Mouse (Mus musculus) kidney, adult 2 months (tissue): Measurements from ENCODE around the gene Wbp1. TPM values are rescaled to one million over a fixed set of nuclear protein-coding genes. Genes with fewer than 3 reads are reported as not detected.

Experiments used
- DNase-seq: peaks from one replicate; pipeline ENCODE4 v3.0.0; 2021
- H3K27ac ChIP-seq: fragments of 200-500 bp; 2 replicates; pipeline ENCODE4 v1.5.1; 2012; ENCODE audit warnings: low read depth, low read length, control low read depth, inconsistent platforms; ENCODE audit not compliant: insufficient read depth
- H3K27me3 ChIP-seq: fragments of 200-500 bp; replicated peaks from 2 replicates; pipeline ENCODE4 v1.6.1; 2012; ENCODE audit warnings: mild to moderate bottlenecking, moderate library complexity, low read length, inconsistent platforms; ENCODE audit not compliant: control insufficient read depth, insufficient read depth
- H3K36me3 ChIP-seq: fragments of 200-500 bp; 2 replicates; pipeline ENCODE4 v1.6.1; 2012; ENCODE audit warnings: mild to moderate bottlenecking, moderate library complexity, low read length, inconsistent platforms; ENCODE audit not compliant: control insufficient read depth, insufficient read depth
- H3K4me1 ChIP-seq: fragments of 200-500 bp; 2 replicates; pipeline ENCODE4 v1.6.1; 2011; ENCODE audit warnings: low read length; ENCODE audit not compliant: control insufficient read depth, insufficient read depth
- H3K4me3 ChIP-seq: fragments of 200-500 bp; 2 replicates; pipeline ENCODE4 v1.5.1; 2011; ENCODE audit warnings: mild to moderate bottlenecking, low read depth, low read length, control low read depth; ENCODE audit not compliant: insufficient read depth
- CTCF ChIP-seq: fragments of 200-500 bp; conservative IDR thresholded peaks from 2 replicates; pipeline ENCODE4 v1.5.1; 2011; ENCODE audit warnings: low read depth, mild to moderate bottlenecking, control low read depth, low read length, moderate library complexity, mixed read lengths; ENCODE audit not compliant: insufficient read depth, insufficient read length
- POLR2A ChIP-seq: fragments of 200-500 bp; IDR thresholded peaks from one replicate; pipeline ENCODE4 v1.6.1; 2011; ENCODE audit warnings: low read depth, low read length, control low read depth
- WGBS: fragments of 180-500 bp; shearing (Covaris S2); methylation state at CpG from one replicate; pipeline ENCODE4 v1.1.7; 2018; 5-methylcytosine and 5-hydroxymethylcytosine counted together
- polyA plus RNA-seq: library from polyadenylated mRNA; depleted of rRNA; stranded (reverse); fragments of >200 nt; gene quantifications from 2 replicates; pipeline ENCODE4 v1.2.3, GENCODE M21; 2012

The Wbp1 gene
- polyA plus RNA-seq, 1 experiment: 203 TPM

DNA sequence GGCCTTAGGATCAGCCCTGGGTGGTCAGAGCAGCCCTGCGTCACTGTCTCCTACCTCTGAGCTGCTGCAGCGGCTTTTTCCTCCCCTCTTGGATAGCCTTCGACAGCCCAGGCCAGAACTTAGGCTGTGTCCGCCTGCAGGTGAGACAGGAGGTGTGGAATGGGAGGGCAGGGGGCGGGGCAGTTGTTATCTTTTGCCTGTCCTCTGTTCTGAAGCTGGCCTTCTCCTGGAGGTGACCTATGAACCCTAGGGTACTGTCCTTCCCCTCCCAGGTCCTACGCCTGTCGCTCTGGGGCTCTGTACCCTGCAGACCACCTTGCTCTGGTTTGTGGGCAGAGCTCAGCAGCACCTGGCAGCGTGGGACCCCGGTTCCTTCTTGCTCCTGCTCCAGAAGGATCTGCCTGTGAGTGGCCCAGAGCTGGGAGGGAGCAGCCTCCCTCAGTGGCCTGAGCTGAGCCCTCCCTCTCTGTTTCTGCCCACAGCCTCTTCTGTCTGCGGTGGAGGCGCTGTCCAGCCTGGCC is 18.2 kb downstream of the Wbp1 start:
- Histone ChIP-seq H3K27ac (no peak overlapping the region), H3K4me1 (peaks cover 22% of the 10 kb centered on the region), H3K36me3 (no peaks in the 10 kb centered on the region), H3K27me3 (no peaks in the 10 kb centered on the region), H3K4me3 (no peak overlapping the region)
- no peak for DNase-seq
- 62% methylated on average over 11 of the region's 11 CpGs for WGBS
- TF ChIP-seq CTCF (no peak), POLR2A (no peak)

DNA sequence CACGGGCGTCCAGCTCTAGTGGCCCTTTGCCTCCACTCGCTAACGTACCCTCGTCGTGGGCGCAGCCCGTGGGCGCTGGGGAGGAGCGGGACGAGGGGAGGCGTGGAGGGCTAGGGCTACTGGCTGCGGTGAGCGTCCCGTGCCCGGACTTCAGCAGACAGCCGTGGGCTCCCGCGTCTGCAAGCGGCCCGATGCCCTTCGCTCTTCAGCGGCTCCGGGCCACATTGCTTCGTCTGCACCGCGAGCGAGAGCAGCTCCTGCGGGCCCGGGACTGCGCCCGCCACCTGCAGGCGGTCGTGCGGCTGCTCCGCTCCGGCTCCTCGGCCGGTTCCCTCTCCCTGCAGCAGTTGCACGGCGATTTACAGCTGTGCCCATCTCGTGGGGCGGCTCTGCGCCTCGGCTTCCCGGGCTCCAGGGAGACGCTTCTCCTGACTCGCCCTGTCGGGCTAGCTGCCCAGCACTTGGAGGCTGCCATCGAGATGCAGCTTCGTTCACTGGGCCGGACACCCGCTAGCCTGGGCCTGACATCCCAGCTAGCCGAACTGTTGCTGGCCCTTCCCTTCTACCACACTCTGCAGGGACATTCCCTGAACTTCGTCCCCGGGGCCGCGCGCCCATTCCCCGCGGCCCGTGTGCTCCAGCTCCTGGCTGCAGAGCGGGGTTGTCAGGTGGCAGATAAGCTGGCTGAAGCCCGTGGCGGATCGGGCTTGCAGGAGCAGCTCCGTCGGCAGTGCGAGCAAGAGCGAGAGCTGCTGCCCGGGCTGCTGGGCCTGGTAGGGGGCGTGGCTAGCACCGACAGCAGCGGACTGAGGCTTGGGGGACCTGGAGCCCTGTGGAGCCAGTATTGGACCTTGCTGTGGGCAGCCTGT is 19.4 kb downstream of the Wbp1 start:
- Histone ChIP-seq H3K4me1 (peaks cover 19% of the 10 kb centered on the region), H3K27ac (peak overlapping the region; percentile 78), H3K36me3 (no peaks in the 10 kb centered on the region), H3K27me3 (no peaks in the 10 kb centered on the region), H3K4me3 (peak overlapping the region; percentile 84)
- DNase-seq: peak; percentile 73
- peak; percentile 13 for TF ChIP-seq POLR2A
- TF ChIP-seq CTCF: peak; percentile 29; the same call in 1 of the 2 replicates
- under 1% methylated on average over 74 of the region's 74 CpGs for WGBS

DNA sequence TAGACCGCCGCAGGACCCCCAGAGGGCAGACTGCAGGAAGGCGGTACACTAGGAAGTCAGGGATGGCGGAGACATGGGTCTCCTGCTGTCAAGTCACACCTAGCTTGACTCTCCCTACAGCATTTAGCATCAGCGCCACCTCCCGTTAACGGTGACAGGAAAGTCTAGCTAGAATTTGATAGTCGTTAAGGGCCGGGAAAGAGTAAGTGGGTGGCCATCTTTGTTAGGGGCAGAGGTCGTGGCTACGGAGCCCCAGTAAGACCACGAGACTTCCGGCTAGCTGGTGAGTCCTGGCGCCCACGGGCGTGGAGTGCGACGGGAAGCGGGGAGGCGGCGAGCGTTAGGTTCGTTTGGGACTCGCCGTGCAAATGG is 20.1 kb downstream of the Wbp1 start, which contains the start of the genes Ccdc142 and Gm42688:
Gene Ccdc142, plus strand, starts transcription at position 286 of the 372 bp plus-strand sequence.
Gene Gm42688, plus strand, starts transcription at position 302 of the 372 bp plus-strand sequence.
- TF ChIP-seq POLR2A (no peak), CTCF (peak; percentile 75)
- Histone ChIP-seq H3K4me3 (peak within 1 kb of the TSS; percentile 84), H3K27me3 (no peaks in the 10 kb centered on the region), H3K4me1 (peaks cover 19% of the 10 kb centered on the region), H3K36me3 (no peaks in the 10 kb centered on the region), H3K27ac (peak within 1 kb of the TSS; percentile 79)
- under 1% methylated on average over 25 of the region's 25 CpGs for WGBS
- DNase-seq: peak; percentile 96

DNA sequence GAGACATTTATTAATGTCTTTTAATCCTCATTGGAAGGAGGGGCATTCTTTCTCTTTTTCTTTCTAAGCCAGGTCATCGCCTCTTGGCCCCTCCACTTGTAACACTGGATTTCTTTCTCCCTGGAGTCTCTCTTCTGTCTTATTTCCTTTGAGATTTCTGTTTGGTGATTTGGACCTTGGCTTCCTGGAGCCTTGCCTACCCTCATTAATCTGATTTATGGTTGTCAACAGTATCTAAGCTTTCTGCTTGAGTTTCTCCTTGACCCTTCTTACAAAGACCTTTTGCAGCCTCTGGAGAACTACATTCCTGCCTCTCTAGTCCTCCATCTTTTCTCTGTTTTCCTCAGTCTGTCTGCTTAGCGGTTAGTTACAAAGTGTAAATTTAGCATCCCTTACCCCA is 22.9 kb downstream of the Wbp1 start:
- no peak overlapping the region for H3K27ac ChIP-seq
- WGBS: 27% methylated on average over 2 of the region's 2 CpGs
- peak; percentile 91 for DNase-seq

DNA sequence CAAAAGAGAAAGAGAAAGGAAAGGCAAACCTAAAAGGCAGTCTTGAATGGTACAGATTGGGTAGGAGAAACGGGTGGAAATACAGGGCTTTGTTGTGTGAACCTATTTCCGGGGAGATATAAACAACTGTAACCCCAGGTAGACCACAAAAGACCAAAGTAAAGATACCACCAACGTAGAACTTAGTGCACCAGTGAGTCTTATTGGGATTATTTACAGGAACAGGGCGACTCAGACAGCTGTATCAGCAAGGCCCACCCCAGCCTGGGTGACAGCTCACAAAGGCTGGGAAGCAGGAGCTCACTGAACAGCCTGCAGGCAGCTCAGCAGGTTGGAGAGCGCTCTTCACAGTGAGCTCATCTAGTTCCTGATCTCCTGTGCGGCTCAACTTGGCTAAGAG is 25.4 kb downstream of the Wbp1 start:
- Histone ChIP-seq H3K36me3 (no peaks in the 10 kb centered on the region), H3K27ac (no peak overlapping the region), H3K27me3 (no peaks in the 10 kb centered on the region), H3K4me1 (peaks cover 8% of the 10 kb centered on the region; the same call in 1 of the 2 replicates), H3K4me3 (no peak overlapping the region)
- WGBS: 87% methylated on average over 6 of the region's 6 CpGs
- no peak for DNase-seq
- TF ChIP-seq POLR2A (no peak), CTCF (no peak)

More for the DNA sequence above, 22.9 kb downstream of the Wbp1 start:
- TF ChIP-seq CTCF (no peak), POLR2A (no peak)
- Histone ChIP-seq H3K4me3 (no peak overlapping the region), H3K27me3 (no peaks in the 10 kb centered on the region), H3K36me3 (no peaks in the 10 kb centered on the region), H3K4me1 (peaks cover 19% of the 10 kb centered on the region)

DNA sequence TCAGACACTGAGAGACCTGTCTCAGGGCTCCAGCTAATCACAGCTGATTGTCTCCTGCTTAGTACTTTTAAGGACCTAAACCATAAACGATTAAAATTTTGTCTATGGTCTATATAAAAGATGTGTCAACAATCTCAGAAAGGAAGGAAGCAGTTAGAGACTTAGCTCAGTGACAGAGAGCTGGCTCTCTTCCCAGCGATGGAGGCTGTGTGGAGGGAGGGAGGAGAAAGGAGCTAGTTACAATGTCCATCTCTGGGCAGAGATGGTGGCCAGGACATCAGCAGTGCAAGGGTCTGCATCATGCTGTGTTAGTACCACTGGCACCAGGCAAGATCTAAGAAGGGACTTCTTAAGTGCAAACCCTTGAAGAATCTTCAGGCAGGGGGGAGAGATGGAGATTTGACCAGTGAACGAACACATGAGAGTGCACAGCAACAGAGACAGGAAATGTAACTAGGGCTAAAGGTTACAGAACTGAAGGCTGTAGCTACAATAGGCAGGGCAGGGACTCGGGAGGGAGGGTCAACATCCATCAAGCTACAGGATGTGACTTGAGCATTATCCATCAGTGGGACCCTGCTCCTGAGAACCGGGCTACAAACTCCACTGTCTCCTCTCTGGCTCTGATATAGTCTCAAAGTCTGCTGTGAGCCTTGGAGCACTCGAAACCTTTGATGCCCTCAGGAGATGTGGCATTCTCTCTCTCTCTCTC is 28.8 kb downstream of the Wbp1 start:
- WGBS: 17% methylated on average over 6 of the region's 6 CpGs
- TF ChIP-seq POLR2A (no peak), CTCF (no peak)
- no peaks in the 10 kb centered on the region for H3K27me3 ChIP-seq
- H3K4me3 ChIP-seq: no peak overlapping the region
- 0 out of 2 replicates have a peak, but pooled peaks cover 3% of the 10 kb centered on the region for H3K4me1 ChIP-seq
- H3K36me3 ChIP-seq: no peaks in the 10 kb centered on the region
- DNase-seq: peak; percentile 59
- 0 out of 2 replicates have a peak overlapping the region, but pooled peaks have one; percentile 17 for H3K27ac ChIP-seq
